Mouse (Mus musculus): ENCODE measurements around the gene Palmd. TPM values are rescaled to one million over a fixed set of nuclear protein-coding genes. Genes with fewer than 3 reads are reported as not detected.

Palmd gene
- polyA plus RNA-seq, 1 experiment from 2014 or later, result 16.1 TPM

GRCm38 (mm10) chr3:116993011-116993410, 24.2 kb upstream of the Palmd start:
- Histone ChIP-seq H3K9ac (replicated peaks; ENCODE audit: low read depth) (no peak overlapping the region), H3K27me3 (replicated peaks; ENCODE audit: insufficient read depth, low read length) (no peaks in the 10 kb centered on the region), H3K4me3 (ENCODE audit: low read depth, low read length) (no peak overlapping the region), H3K36me3 (ENCODE audit: insufficient read depth, low read length) (no peaks in the 10 kb centered on the region), H3K9me3 (ENCODE audit: low read length) (no peaks in the 10 kb centered on the region), H3K4me1 (ENCODE audit: insufficient read depth, low read depth, low read length) (no peaks in the 10 kb centered on the region), H3K27ac (ENCODE audit: low read length) (no peak overlapping the region), H3K4me2 (replicated peaks; ENCODE audit: low read depth, low read length) (no peak overlapping the region)
- DNase-seq (ENCODE audit: low spot score), result no peak
- WGBS, result 73% methylated on average over 2 of the region's 2 CpGs
- no peak for ATAC-seq
- TF ChIP-seq CTCF (IDR thresholded peaks at IDR 0.05), result no peak
- no peak for TF ChIP-seq EP300 (IDR thresholded peaks at IDR 0.05)

DNA sequence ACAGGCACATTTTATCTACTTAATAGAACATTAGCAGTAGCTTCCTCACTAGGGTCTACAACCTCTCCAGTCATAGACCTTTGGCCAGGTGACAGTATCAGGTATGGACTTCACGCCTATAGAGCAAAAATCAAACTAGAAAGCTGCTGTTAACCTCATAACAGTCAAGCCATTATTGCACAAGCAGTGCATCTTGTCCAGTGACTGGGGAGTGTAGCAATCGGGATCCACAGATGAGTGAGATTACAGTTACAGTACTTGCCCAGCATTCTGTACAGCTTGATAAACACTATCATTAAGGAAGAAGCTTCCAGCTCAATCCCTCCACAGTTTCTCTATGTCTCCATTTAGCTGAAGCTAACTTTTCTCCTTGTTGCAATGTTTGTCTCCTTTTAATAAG, 22.4 kb upstream of the Palmd start:
- H3K9me3 ChIP-seq (ENCODE audit: low read length), result no peaks in the 10 kb centered on the region
- no peaks in the 10 kb centered on the region for H3K4me1 ChIP-seq (ENCODE audit: insufficient read depth, low read depth, low read length)
- no peak for DNase-seq (ENCODE audit: low spot score)
- no peak overlapping the region for H3K4me3 ChIP-seq (ENCODE audit: low read depth, low read length)
- H3K9ac ChIP-seq (replicated peaks; ENCODE audit: low read depth), result no peak overlapping the region
- no peak overlapping the region for H3K27ac ChIP-seq (ENCODE audit: low read length)
- 84% methylated on average over 2 of the region's 2 CpGs for WGBS
- H3K36me3 ChIP-seq (ENCODE audit: insufficient read depth, low read length), result no peaks in the 10 kb centered on the region
- H3K4me2 ChIP-seq (replicated peaks; ENCODE audit: low read depth, low read length), result no peak overlapping the region
- no peak for ATAC-seq
- TF ChIP-seq EP300 (IDR thresholded peaks at IDR 0.05) (no peak), CTCF (IDR thresholded peaks at IDR 0.05) (no peak)
- H3K27me3 ChIP-seq (replicated peaks; ENCODE audit: insufficient read depth, low read length), result no peaks in the 10 kb centered on the region

DNA sequence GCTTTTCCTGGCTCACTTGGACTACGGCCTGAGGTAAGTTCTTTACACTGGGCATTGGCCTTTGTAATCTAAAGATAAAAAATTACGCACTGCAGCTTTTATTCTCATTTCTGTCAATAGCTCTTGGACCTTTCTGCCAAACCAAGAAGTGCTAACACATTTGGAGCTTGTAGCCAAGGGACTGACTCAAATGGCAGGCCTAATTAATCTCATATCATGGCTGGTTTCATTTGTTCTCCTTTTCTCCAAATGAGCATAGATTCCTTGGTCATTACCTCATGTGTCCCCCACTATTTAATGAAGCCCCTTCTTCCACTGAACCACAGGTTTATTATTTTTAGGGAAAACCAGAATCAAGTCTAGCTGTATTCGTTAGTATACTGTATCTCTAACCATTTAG, 19.4 kb upstream of the Palmd start:
- H3K27ac ChIP-seq (ENCODE audit: low read length), result no peak overlapping the region
- H3K9ac ChIP-seq (replicated peaks; ENCODE audit: low read depth), result no peak overlapping the region
- no peak overlapping the region for H3K4me2 ChIP-seq (replicated peaks; ENCODE audit: low read depth, low read length)
- no peak overlapping the region for H3K4me3 ChIP-seq (ENCODE audit: low read depth, low read length)
- no peaks in the 10 kb centered on the region for H3K9me3 ChIP-seq (ENCODE audit: low read length)
- no peaks in the 10 kb centered on the region for H3K27me3 ChIP-seq (replicated peaks; ENCODE audit: insufficient read depth, low read length)
- DNase-seq (ENCODE audit: low spot score) (no peak), ATAC-seq (no peak)
- WGBS, result 75% methylated on average over 3 of the region's 3 CpGs
- no peak for TF ChIP-seq CTCF (IDR thresholded peaks at IDR 0.05)
- TF ChIP-seq EP300 (IDR thresholded peaks at IDR 0.05), result no peak
- H3K36me3 ChIP-seq (ENCODE audit: insufficient read depth, low read length), result no peaks in the 10 kb centered on the region
- no peaks in the 10 kb centered on the region for H3K4me1 ChIP-seq (ENCODE audit: insufficient read depth, low read depth, low read length)

- 55% methylated on average over 2 of the region's 2 CpGs for WGBS
- no peak for TF ChIP-seq CTCF (IDR thresholded peaks at IDR 0.05)
- TF ChIP-seq EP300 (IDR thresholded peaks at IDR 0.05), result no peak
- no peak overlapping the region for H3K4me3 ChIP-seq (ENCODE audit: low read depth, low read length)
- no peak for DNase-seq (ENCODE audit: low spot score)
- no peaks in the 10 kb centered on the region for H3K36me3 ChIP-seq (ENCODE audit: insufficient read depth, low read length)
- no peaks in the 10 kb centered on the region for H3K4me1 ChIP-seq (ENCODE audit: insufficient read depth, low read depth, low read length)
- no peak overlapping the region for H3K9ac ChIP-seq (replicated peaks; ENCODE audit: low read depth)
- no peaks in the 10 kb centered on the region for H3K9me3 ChIP-seq (ENCODE audit: low read length)
- no peak for ATAC-seq
- no peaks in the 10 kb centered on the region for H3K27me3 ChIP-seq (replicated peaks; ENCODE audit: insufficient read depth, low read length)
- H3K4me2 ChIP-seq (replicated peaks; ENCODE audit: low read depth, low read length), result no peak overlapping the region
- no peak overlapping the region for H3K27ac ChIP-seq (ENCODE audit: low read length)
Observed at GRCm38 (mm10) chr3:116986451-116986850, 17.7 kb upstream of the Palmd start.

DNA sequence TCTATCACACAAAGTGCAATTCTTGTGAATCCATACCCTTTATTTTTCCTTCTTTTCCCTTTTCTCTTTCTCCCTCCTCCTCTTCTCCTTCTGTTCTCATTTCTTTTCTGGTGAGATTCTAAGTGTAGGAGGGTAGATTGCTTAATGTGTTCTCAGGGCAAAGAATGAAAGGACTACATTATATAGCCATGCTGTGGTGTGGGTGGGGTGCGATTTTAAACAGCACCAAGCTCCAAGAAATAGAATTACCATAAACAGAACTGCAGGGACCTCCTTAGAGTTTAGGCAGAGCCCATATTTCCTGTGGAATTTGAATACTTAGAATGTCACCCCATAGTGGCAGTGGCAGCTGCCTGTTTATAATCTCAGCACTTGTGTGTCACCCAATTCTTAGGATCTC, 17.0 kb upstream of the Palmd start:
- no peak for TF ChIP-seq CTCF (IDR thresholded peaks at IDR 0.05)
- no peak for TF ChIP-seq EP300 (IDR thresholded peaks at IDR 0.05)
- Histone ChIP-seq H3K27me3 (replicated peaks; ENCODE audit: insufficient read depth, low read length) (no peaks in the 10 kb centered on the region), H3K9me3 (ENCODE audit: low read length) (no peaks in the 10 kb centered on the region), H3K4me3 (ENCODE audit: low read depth, low read length) (no peak overlapping the region), H3K4me1 (ENCODE audit: insufficient read depth, low read depth, low read length) (no peaks in the 10 kb centered on the region), H3K36me3 (ENCODE audit: insufficient read depth, low read length) (no peaks in the 10 kb centered on the region), H3K9ac (replicated peaks; ENCODE audit: low read depth) (no peak overlapping the region), H3K27ac (ENCODE audit: low read length) (no peak overlapping the region), H3K4me2 (replicated peaks; ENCODE audit: low read depth, low read length) (no peak overlapping the region)
- DNase-seq (ENCODE audit: low spot score) (no peak), ATAC-seq (no peak)
- WGBS, result 37% methylated on average over 1 of the region's 1 CpGs

DNA sequence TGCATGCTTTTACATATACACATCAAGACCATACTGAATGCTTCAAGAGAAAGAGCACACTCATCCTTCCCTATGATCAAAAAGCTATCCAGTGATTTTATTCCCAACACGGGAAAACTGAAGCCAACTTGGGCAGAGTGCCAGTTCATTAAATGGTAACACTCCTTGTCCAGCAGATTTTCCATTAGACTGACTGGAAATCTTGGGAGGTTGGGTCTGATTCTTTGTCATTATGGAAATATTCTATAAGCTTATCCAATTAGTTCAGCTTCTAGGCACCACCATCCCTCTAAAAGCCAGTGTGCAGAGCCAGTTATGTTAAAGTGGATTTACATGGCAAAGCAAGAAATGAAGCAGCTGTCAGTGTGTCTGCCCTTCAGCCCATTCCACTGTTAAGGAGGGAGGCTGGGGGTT, 16.3 kb upstream of the Palmd start:
- DNase-seq (ENCODE audit: low spot score) (no peak), ATAC-seq (no peak)
- Histone ChIP-seq H3K4me3 (ENCODE audit: low read depth, low read length) (no peak overlapping the region), H3K4me2 (replicated peaks; ENCODE audit: low read depth, low read length) (no peak overlapping the region), H3K27ac (ENCODE audit: low read length) (no peak overlapping the region), H3K9me3 (ENCODE audit: low read length) (no peaks in the 10 kb centered on the region), H3K27me3 (replicated peaks; ENCODE audit: insufficient read depth, low read length) (no peaks in the 10 kb centered on the region), H3K4me1 (ENCODE audit: insufficient read depth, low read depth, low read length) (no peaks in the 10 kb centered on the region), H3K36me3 (ENCODE audit: insufficient read depth, low read length) (no peaks in the 10 kb centered on the region), H3K9ac (replicated peaks; ENCODE audit: low read depth) (no peak overlapping the region)
- WGBS, result 37% methylated on average over 1 of the region's 1 CpGs
- TF ChIP-seq EP300 (IDR thresholded peaks at IDR 0.05) (no peak), CTCF (IDR thresholded peaks at IDR 0.05) (no peak)

Data from lung, postnatal 0 days (tissue).